Mouse (Mus musculus): ENCODE data around the gene Dyrk1a. TPM values are rescaled to one million over a fixed set of nuclear protein-coding genes. Genes with fewer than 3 reads are reported as not detected.

Gene Dyrk1a
- total and polyA plus RNA-seq, 3 experiments, result 28.2 to 80.5 (median 74.0) TPM

DNA sequence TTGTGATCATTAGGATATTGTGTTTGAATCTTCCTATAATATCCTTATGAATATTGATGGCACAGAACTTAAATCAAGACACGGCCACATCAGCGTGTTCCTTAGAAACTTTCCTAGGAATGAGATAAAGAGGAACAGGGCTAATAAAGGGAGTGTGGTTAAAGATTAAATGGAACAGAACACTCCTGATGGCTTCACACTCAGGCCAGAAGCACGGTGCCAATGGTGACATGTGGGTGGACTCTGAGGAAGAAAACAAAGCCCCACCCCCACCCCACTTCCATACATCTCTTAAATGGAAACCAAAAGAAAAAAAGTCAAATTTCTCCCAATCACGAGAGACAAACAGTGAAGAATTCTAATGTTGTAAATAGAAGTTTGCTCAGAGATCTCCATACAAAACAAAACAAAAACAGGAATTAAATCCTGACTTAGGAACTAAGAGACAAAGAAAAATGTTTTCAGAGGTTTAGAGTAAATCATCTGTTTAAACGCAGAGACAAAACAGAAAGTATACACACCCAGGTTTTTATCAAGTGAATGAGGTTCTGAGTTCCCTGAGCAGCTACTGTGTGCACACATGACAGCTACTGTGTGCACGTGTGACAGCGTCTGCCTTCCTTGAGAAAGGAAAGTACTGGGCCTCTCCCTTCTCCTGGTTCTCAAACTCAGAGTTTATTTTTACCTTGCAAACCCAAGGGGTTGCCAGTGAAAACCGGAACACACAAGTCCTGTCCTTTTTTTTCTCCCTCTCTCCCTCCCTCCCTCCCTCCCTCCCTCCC, 23.8 kb upstream of the Dyrk1a start:
- TF ChIP-seq EP300 (IDR thresholded peaks at IDR 0.05; ENCODE audit: insufficient read depth, low read depth, low read length) (no peak), POLR2A (IDR thresholded peaks at IDR 0.05; ENCODE audit: insufficient read depth, low read depth, low read length) (no peak), CTCF (IDR thresholded peaks at IDR 0.05) (no peak)
- peaks cover 3% of the 10 kb centered on the region for H3K4me1 ChIP-seq (ENCODE audit: control insufficient read depth, insufficient read depth, low read length)
- no peaks in the 10 kb centered on the region for H3K36me3 ChIP-seq (ENCODE audit: control insufficient read depth, insufficient read depth, low read length)
- intact Hi-C loops (cut with DNase I), result no loop called here
- peak overlapping the region; percentile 91 for H3K27ac ChIP-seq
- H3K9ac ChIP-seq (ENCODE audit: low read depth, low read length), result no peak overlapping the region
- no peak for DNase-seq
- H3K27me3 ChIP-seq (ENCODE audit: control insufficient read depth, insufficient read depth, low read length), result no peaks in the 10 kb centered on the region
- WGBS, result 34% methylated on average over 8 of the region's 8 CpGs
- H3K79me2 ChIP-seq (replicated peaks; ENCODE audit: control insufficient read depth, insufficient read depth, low read length), result no peaks in the 10 kb centered on the region
- H3K4me3 ChIP-seq, result no peak overlapping the region

DNA sequence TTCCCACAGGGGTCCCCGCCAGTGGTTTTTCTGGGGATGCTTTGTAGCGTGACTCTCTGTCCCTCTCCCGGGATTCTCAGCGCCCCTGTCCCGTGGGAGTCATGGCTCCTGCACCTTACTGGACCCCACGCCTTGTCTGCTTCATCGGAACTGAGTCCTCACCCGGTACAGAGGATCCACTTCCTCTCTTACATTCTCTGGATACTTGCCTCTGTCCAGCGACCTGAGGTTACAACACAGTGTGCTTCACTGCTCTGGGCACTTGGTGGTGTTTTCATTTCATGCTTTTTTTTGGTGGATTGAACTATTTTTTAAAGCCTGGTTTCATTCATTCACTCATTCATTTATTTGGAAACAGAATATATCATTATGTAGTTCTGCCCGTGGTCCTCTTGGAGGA, 20.0 kb upstream of the Dyrk1a start:
- no peaks in the 10 kb centered on the region for H3K36me3 ChIP-seq (ENCODE audit: control insufficient read depth, insufficient read depth, low read length)
- WGBS, result 48% methylated on average over 10 of the region's 10 CpGs
- TF ChIP-seq POLR2A (IDR thresholded peaks at IDR 0.05; ENCODE audit: insufficient read depth, low read depth, low read length) (no peak), CTCF (IDR thresholded peaks at IDR 0.05) (no peak), EP300 (IDR thresholded peaks at IDR 0.05; ENCODE audit: insufficient read depth, low read depth, low read length) (no peak)
- no peak overlapping the region for H3K27ac ChIP-seq
- H3K27me3 ChIP-seq (ENCODE audit: control insufficient read depth, insufficient read depth, low read length), result no peaks in the 10 kb centered on the region
- no peak overlapping the region for H3K9ac ChIP-seq (ENCODE audit: low read depth, low read length)
- no peak overlapping the region for H3K4me3 ChIP-seq
- intact Hi-C loops (cut with DNase I), result no loop called here
- DNase-seq, result no peak
- H3K4me1 ChIP-seq (ENCODE audit: control insufficient read depth, insufficient read depth, low read length), result peaks cover 3% of the 10 kb centered on the region
- no peaks in the 10 kb centered on the region for H3K79me2 ChIP-seq (replicated peaks; ENCODE audit: control insufficient read depth, insufficient read depth, low read length)

GRCm38 (mm10) chr16:94551934-94552333, 17.9 kb upstream of the Dyrk1a start:
- H3K4me3 ChIP-seq, result no peak overlapping the region
- intact Hi-C loops (cut with DNase I), result no loop called here
- no peaks in the 10 kb centered on the region for H3K79me2 ChIP-seq (replicated peaks; ENCODE audit: control insufficient read depth, insufficient read depth, low read length)
- peak overlapping the region; percentile 46; the same call in 1 of the 2 replicates for H3K27ac ChIP-seq
- TF ChIP-seq POLR2A (IDR thresholded peaks at IDR 0.05; ENCODE audit: insufficient read depth, low read depth, low read length), result no peak
- TF ChIP-seq CTCF (IDR thresholded peaks at IDR 0.05), result no peak
- no peak for TF ChIP-seq EP300 (IDR thresholded peaks at IDR 0.05; ENCODE audit: insufficient read depth, low read depth, low read length)
- H3K9ac ChIP-seq (ENCODE audit: low read depth, low read length), result no peak overlapping the region
- no peaks in the 10 kb centered on the region for H3K36me3 ChIP-seq (ENCODE audit: control insufficient read depth, insufficient read depth, low read length)
- peak; percentile 49 to 50 for DNase-seq
- no peaks in the 10 kb centered on the region for H3K27me3 ChIP-seq (ENCODE audit: control insufficient read depth, insufficient read depth, low read length)
- H3K4me1 ChIP-seq (ENCODE audit: control insufficient read depth, insufficient read depth, low read length), result no peaks in the 10 kb centered on the region

- intact Hi-C loops (cut with DNase I), result no loop called here
- H3K27ac ChIP-seq, result no peak overlapping the region
- no peak overlapping the region for H3K9ac ChIP-seq (ENCODE audit: low read depth, low read length)
- H3K79me2 ChIP-seq (replicated peaks; ENCODE audit: control insufficient read depth, insufficient read depth, low read length), result no peaks in the 10 kb centered on the region
- DNase-seq, result no peak
- no peaks in the 10 kb centered on the region for H3K27me3 ChIP-seq (ENCODE audit: control insufficient read depth, insufficient read depth, low read length)
- 76% methylated on average over 7 of the region's 7 CpGs for WGBS
- peaks cover 2% of the 10 kb centered on the region; the same call in 1 of the 2 replicates for H3K36me3 ChIP-seq (ENCODE audit: control insufficient read depth, insufficient read depth, low read length)
- TF ChIP-seq CTCF (IDR thresholded peaks at IDR 0.05), result no peak
- TF ChIP-seq POLR2A (IDR thresholded peaks at IDR 0.05; ENCODE audit: insufficient read depth, low read depth, low read length), result no peak
- no peak for TF ChIP-seq EP300 (IDR thresholded peaks at IDR 0.05; ENCODE audit: insufficient read depth, low read depth, low read length)
- H3K4me1 ChIP-seq (ENCODE audit: control insufficient read depth, insufficient read depth, low read length), result peaks cover 12% of the 10 kb centered on the region
- H3K4me3 ChIP-seq, result no peak overlapping the region
These were observed 14.5 kb upstream of the Dyrk1a start for GRCm38 (mm10) chr16:94555346-94555745.

GRCm38 (mm10) chr16:94556228-94556627, 13.6 kb upstream of the Dyrk1a start:
- Histone ChIP-seq H3K27me3 (ENCODE audit: control insufficient read depth, insufficient read depth, low read length) (no peaks in the 10 kb centered on the region), H3K4me3 (no peak overlapping the region), H3K36me3 (ENCODE audit: control insufficient read depth, insufficient read depth, low read length) (peaks cover 2% of the 10 kb centered on the region; the same call in 1 of the 2 replicates), H3K4me1 (ENCODE audit: control insufficient read depth, insufficient read depth, low read length) (peaks cover 12% of the 10 kb centered on the region), H3K27ac (no peak overlapping the region), H3K9ac (ENCODE audit: low read depth, low read length) (no peak overlapping the region), H3K79me2 (replicated peaks; ENCODE audit: control insufficient read depth, insufficient read depth, low read length) (no peaks in the 10 kb centered on the region)
- no peak for DNase-seq
- WGBS, result 79% methylated on average over 5 of the region's 5 CpGs
- intact Hi-C loops (cut with DNase I), result no loop called here
- TF ChIP-seq CTCF (IDR thresholded peaks at IDR 0.05), result no peak
- no peak for TF ChIP-seq POLR2A (IDR thresholded peaks at IDR 0.05; ENCODE audit: insufficient read depth, low read depth, low read length)
- TF ChIP-seq EP300 (IDR thresholded peaks at IDR 0.05; ENCODE audit: insufficient read depth, low read depth, low read length), result no peak

- Histone ChIP-seq H3K4me1 (ENCODE audit: control insufficient read depth, insufficient read depth, low read length) (peaks cover 12% of the 10 kb centered on the region), H3K9ac (ENCODE audit: low read depth, low read length) (no peak overlapping the region), H3K4me3 (no peak overlapping the region), H3K79me2 (replicated peaks; ENCODE audit: control insufficient read depth, insufficient read depth, low read length) (no peaks in the 10 kb centered on the region), H3K27me3 (ENCODE audit: control insufficient read depth, insufficient read depth, low read length) (no peaks in the 10 kb centered on the region), H3K36me3 (ENCODE audit: control insufficient read depth, insufficient read depth, low read length) (peaks cover 2% of the 10 kb centered on the region; the same call in 1 of the 2 replicates), H3K27ac (peak overlapping the region; percentile 4)
- intact Hi-C loops (cut with DNase I), result no loop called here
- 8% methylated on average over 7 of the region's 7 CpGs for WGBS
- DNase-seq, result peak in 1 of 2 experiments; percentile 40
- peak; percentile 50; the same call in 1 of the 2 replicates for TF ChIP-seq POLR2A (IDR thresholded peaks at IDR 0.05; ENCODE audit: insufficient read depth, low read depth, low read length)
- TF ChIP-seq EP300 (IDR thresholded peaks at IDR 0.05; ENCODE audit: insufficient read depth, low read depth, low read length), result 0 out of 2 replicates have a peak, but pooled peaks have one; percentile 12
- TF ChIP-seq CTCF (IDR thresholded peaks at IDR 0.05), result no peak
These were observed 10.5 kb upstream of the Dyrk1a start for GRCm38 (mm10) chr16:94559282-94559681.

Measured in heart, adult 2 months (tissue).